Mouse (Mus musculus) CD4-positive, CD25-positive, alpha-beta regulatory T cell (primary cell): Measurements from ENCODE around the gene Gm8138. TPM values are rescaled to one million over a fixed set of nuclear protein-coding genes. Genes with fewer than 3 reads are reported as not detected.

ENCODE experiments used
- polyA plus RNA-seq: library from polyadenylated mRNA; unstranded; fragments of 100-300 nt; shearing (Covaris generic); gene quantifications from one replicate; pipeline ENCODE4 v1.2.1, GENCODE M21; 2017

Gm8138 gene
- not detected for polyA plus RNA-seq

GRCm38 (mm10) chr14:43416250-43416649, at the start of gene Gm8138:
TSS of gene Gm8138 (minus strand) at chr14:43416350.

Other genes starting within 250 kb of the Gm8138 start
- not detected for gene Gm7233, start 236.5 kb downstream of the Gm8138 start, polyA plus RNA-seq
- gene Gm8122, start 181.0 kb downstream of the Gm8138 start, polyA plus RNA-seq = not detected
- not detected for gene Gm8126, start 157.7 kb downstream of the Gm8138 start, polyA plus RNA-seq
- gene Gm9732, start 141.3 kb downstream of the Gm8138 start, polyA plus RNA-seq = 0.29 TPM
- not detected for gene Gm8127, start 122.5 kb downstream of the Gm8138 start, polyA plus RNA-seq
- not detected for gene 1700001F09Rik, start 68.5 kb downstream of the Gm8138 start, polyA plus RNA-seq
- not detected for gene Gm5799, start 127.2 kb upstream of the Gm8138 start, polyA plus RNA-seq
- gene Gm17654, start 162.8 kb upstream of the Gm8138 start, polyA plus RNA-seq = not detected
- not detected for gene Gm10375, start 191.7 kb upstream of the Gm8138 start, polyA plus RNA-seq